Mouse (Mus musculus) mouse embryonic stem cell (cell line): ENCODE measurements around the gene Pomt1.

Experiments
- in situ Hi-C, 2 experiments: fragments of 300-500 bp; cut with MboI; formaldehyde crosslinking; loops; 1 replicate in 1 of 2; 3 replicates in 1 of 2; pipeline ENCODE4 v1.14.3; 2019 to 2020; ENCODE audit warnings: low sequenced_read_pairs in 2 of 2, low pct_unique_long_range_greater_than_20kb in 1 of 2, mixed read lengths in 1 of 2; ENCODE audit not compliant: unreplicated experiment in 1 of 2

The Pomt1 gene

GRCm38 (mm10) chr2:32235886-32236759, at the start of gene Pomt1:
Gene Pomt1 (plus strand): TSS chr2:32236590.
- in situ Hi-C loops: no loop called here

GRCm38 (mm10) chr2:32187019-32187551, 49.3 kb upstream of the Pomt1 start:
- in situ Hi-C loops: no loop called here

- in situ Hi-C loops: no loop called here
Measured at GRCm38 (mm10) chr2:32187649-32188048, 48.7 kb upstream of the Pomt1 start.

- in situ Hi-C loops: no loop called here
Measured at GRCm38 (mm10) chr2:32189060-32189681, 47.2 kb upstream of the Pomt1 start.

GRCm38 (mm10) chr2:32190620-32191019, 45.8 kb upstream of the Pomt1 start:
- in situ Hi-C loops: no loop called here

- in situ Hi-C loops: no loop called here
Measured at GRCm38 (mm10) chr2:32191872-32192507, 44.4 kb upstream of the Pomt1 start.

GRCm38 (mm10) chr2:32198977-32199376, 37.4 kb upstream of the Pomt1 start:
- in situ Hi-C loops: no loop called here

GRCm38 (mm10) chr2:32200033-32200432, 36.4 kb upstream of the Pomt1 start:
- in situ Hi-C loops: no loop called here

- in situ Hi-C loops: no loop called here
Measured at GRCm38 (mm10) chr2:32200712-32201111, 35.7 kb upstream of the Pomt1 start.

- in situ Hi-C loops: no loop called here
Measured at GRCm38 (mm10) chr2:32201527-32201926, 34.9 kb upstream of the Pomt1 start.

- in situ Hi-C loops: no loop called here
Measured at GRCm38 (mm10) chr2:32203853-32204252, 32.5 kb upstream of the Pomt1 start.

GRCm38 (mm10) chr2:32207682-32208081, 28.7 kb upstream of the Pomt1 start:
- in situ Hi-C loops: no loop called here

- in situ Hi-C loops: no loop called here
Measured at GRCm38 (mm10) chr2:32211689-32212088, 24.7 kb upstream of the Pomt1 start.

- in situ Hi-C loops: no loop called here
Measured at GRCm38 (mm10) chr2:32213000-32213399, 23.4 kb upstream of the Pomt1 start.

- in situ Hi-C loops: no loop called here
Measured at GRCm38 (mm10) chr2:32215576-32215975, 20.8 kb upstream of the Pomt1 start.

GRCm38 (mm10) chr2:32216506-32216905, 19.9 kb upstream of the Pomt1 start:
- in situ Hi-C loops: no loop called here

GRCm38 (mm10) chr2:32217656-32218055, 18.7 kb upstream of the Pomt1 start:
- in situ Hi-C loops: no loop called here

- in situ Hi-C loops: no loop called here
Measured at GRCm38 (mm10) chr2:32218113-32218512, 18.3 kb upstream of the Pomt1 start.
